Mouse (Mus musculus) cerebellum, postnatal 10 days (tissue): Measurements from ENCODE around the gene Apela.

ENCODE experiments used
- DNase-seq, 2 experiments: peaks; one replicate each; pipeline ENCODE4 v3.0.0; 2021; ENCODE audit warnings: mixed read lengths in 2 of 2

Gene Apela

GRCm38 (mm10) chr8:65037117-65037533 lies at the start of gene Apela:
Gene Apela (minus strand): TSS chr8:65037336.
- DNase-seq: peak; percentile 25 to 27

DNA sequence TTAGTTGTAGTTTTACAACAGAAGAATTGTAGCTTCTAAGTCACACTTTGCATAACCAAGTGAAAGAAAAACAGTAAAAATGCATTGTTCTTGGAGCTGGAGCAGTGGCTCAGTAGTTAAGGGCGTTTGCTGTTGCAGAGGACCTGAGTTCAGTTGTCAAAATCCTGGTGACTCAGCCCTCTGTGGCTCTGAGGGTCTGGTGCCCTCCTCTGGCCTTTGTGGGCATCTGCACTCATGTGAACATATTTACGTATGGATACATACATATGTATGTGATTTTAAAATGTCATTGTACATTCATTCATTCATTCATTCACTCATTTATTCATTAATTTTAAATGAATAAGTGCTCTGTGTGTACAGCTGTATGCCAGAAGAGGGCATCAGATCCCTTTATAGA lies 48.5 kb upstream of the Apela start:
- DNase-seq: no peak

DNA sequence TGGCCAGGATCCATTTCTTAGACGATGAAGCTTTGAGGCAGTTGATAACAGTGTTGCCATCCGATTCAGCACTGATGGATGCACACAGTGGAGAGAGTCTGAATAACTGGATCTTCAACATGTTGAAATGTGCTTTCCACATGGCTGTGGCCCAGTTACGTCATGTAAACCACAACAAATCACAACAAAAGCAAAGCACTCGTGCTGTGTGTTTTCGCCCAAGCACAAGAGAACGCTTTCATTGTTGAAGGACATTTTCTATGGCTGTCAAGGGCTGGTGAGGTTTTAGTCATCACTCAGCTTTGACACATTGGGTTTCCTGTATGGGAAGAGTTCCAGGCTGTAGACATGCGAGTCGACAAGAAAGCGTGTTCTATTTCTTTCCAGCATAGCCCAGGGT lies 43.6 kb upstream of the Apela start:
- DNase-seq: no peak

- DNase-seq: no peak
Measured at GRCm38 (mm10) chr8:65074733-65075132, 37.6 kb upstream of the Apela start, which contains the start of gene Gm10663. Gene Gm10663 (plus strand): TSS chr8:65075033.

DNA sequence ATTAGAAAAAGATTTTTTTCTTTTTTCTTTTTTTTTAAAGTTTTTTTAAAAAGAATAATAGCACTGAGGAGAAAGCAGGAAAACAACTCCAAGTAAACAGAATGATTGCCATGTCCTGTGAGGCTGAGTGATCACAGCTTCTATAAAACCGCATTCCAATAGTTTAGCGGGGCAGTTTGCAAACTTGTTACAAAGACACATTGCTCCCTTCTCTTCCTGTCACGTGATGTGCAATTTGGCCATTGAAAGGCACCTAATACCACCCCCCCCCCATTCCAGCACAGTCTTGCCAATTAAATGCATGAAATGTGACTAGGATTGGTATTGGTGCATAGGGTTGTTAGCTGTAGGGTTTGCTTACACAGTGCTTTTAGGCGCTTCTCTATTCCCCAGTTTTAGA lies 33.9 kb upstream of the Apela start:
- DNase-seq: no peak

- no peak for DNase-seq
Measured at GRCm38 (mm10) chr8:65068473-65068819, 31.3 kb upstream of the Apela start.

GRCm38 (mm10) chr8:65067694-65068472 lies 30.7 kb upstream of the Apela start:
- no peak for DNase-seq

DNA sequence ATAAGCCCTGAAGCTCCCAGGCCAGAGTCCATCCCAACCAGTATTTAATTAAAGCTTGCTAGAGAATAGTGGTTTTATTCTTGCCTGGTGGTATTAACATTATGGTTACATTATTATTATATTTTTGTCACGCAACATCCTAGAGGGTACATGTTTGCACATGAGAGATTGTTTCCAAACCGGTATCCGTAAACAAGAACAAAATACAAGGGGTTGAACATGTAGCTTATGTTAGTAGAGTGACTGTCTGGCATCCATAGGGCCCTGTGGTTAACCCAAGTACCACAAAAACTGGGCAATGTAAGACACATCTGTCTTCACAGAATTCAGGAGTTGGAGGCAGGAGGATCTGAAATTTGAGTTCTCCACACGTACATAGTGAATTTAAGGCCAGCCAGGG lies 29.9 kb upstream of the Apela start:
- no peak for DNase-seq

DNA sequence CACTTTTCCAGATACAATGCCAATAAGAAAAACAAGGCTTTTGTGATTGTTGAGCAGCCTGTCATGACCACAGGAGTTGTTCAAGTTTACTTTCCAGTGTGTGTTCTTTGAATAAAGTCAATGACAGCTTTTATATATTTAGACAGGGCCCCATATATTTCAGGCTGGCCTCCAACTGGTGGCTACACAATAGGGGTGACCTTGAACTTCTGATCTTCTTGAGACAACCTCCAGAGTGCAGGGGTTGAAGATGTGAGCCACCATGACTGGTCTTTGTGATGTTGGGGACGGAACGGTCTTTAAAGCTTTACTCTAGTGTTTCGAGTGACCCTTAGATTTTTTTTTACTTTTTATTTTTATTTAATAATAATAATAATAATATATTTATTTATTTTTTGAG lies 28.5 kb upstream of the Apela start:
- DNase-seq: no peak

DNA sequence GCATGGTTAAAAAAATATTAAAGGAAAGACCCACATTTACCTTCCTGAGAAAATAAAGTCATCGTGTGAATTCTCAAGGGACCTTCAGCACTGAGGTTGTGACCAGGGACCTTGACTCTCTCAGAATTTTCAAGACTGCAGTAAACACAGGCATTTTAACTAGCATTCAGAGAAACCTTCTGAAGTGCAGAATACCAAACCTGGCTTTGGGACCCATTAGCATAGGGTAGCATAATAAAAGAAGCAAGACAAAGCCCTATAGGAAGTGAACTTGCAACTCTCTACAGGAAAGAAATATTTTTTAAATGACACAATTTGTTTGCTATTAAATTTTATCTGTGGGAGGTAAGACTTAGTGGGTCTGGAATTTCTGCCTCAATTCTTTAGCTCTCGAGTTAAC lies 26.9 kb upstream of the Apela start:
- DNase-seq: no peak

- no peak for DNase-seq
Measured at GRCm38 (mm10) chr8:65062195-65062594, 25.1 kb upstream of the Apela start.

GRCm38 (mm10) chr8:65056722-65057121 lies 19.6 kb upstream of the Apela start:
- DNase-seq: no peak

GRCm38 (mm10) chr8:65053968-65054367 lies 16.8 kb upstream of the Apela start:
- DNase-seq: no peak

DNA sequence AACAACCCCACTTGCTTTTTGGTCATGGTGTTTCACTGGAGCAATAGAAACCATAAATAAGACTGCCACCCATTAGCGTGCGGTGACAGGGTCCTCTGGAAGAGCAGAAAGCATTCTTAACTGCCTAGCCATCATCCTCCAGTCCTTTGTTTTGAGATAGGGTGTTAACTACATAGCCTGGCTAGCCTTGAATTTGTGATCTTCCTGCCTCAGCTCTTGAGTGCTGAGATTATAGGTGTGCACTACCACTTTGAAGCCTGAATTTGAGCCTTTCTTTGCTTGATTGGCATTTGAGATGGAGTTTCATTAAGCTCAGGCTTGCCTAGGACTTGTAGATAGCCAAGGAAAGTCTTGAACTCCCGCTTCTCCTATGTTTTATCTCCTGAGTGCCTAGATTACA lies 16.4 kb upstream of the Apela start:
- no peak for DNase-seq

DNA sequence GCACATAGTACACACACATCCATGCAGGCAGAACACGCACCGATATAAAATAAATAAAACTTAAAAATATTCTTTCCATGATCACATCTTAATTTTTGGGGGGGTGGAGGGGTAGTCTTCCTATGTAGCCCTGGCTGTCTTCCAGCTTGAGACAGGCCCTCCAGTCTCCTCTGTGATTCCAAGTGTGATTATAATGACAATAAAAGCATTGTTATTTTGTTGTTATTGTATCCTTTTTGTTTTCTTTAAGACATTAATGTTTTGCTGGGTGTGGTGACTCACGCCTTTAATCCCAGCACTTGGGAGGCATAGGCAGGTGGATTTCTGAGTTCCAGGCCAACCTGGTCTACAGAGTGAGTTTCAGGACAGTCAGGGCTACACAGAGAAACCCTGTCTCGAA lies 10.7 kb upstream of the Apela start:
- no peak for DNase-seq

- no peak for DNase-seq
Measured at GRCm38 (mm10) chr8:65047193-65047592, 10.1 kb upstream of the Apela start.

DNA sequence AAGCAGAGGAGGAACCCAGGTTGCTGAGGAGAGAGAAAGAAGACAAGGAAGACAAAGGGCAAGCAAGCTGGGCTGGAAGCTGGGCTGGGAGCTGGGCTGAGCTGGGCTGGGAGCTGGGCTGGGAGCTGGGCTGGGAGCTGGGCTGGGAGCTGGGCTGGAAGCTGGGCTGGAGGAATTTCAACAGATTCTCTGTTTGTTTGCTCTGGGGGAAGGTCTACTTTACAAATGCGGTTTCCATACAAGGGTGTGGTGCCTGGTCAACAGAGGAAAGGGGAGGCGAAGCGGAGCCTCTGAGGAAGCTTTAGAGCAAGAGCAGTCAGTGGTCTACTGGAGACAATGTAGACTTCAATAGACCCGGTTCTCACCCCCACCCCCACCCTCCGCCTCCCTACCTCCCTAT lies 9.4 kb upstream of the Apela start:
- no peak for DNase-seq

DNA sequence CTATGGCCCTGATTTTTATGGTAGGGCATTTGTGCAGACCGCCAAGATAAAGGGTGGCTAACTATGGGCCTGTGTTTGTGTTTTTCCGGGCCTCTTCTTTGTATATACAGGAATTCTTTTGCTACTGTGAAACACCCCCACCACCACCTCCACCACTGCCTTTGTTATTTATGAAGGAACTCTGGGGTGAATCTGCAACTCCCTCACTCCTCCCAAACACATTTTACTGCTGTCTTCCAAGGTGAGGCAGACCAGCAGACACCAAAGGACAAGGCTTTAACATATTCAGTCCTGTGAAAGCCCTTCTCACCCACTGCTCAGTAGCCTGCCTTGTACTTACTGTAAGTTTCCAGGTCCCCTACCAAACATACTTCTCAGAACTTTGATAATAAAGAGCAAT lies 3.0 kb downstream of the Apela start:
- DNase-seq: no peak

GRCm38 (mm10) chr8:65033056-65033455 lies 4.1 kb downstream of the Apela start:
- no peak for DNase-seq

DNA sequence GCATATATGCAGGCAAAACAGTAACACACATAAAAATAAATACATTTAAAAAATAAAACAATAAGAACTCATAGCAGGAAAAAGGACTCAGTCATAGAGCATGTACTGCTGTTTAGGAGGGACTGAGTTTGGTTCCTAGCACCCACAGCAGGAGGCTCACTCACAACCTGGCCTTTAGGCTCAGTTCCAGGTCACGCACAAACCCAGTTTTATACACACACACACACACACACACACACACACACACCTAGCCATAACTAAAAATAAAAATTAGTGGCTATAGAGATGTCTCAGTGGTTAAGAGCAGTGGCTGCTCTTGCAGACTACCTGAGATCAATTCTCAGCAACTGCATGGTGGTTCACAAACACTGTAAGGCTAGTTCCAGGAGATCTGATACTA lies 5.0 kb downstream of the Apela start:
- DNase-seq: no peak

GRCm38 (mm10) chr8:65030735-65031485 lies 6.2 kb downstream of the Apela start:
- no peak for DNase-seq

GRCm38 (mm10) chr8:65029776-65030175 lies 7.4 kb downstream of the Apela start:
- DNase-seq: no peak

- no peak for DNase-seq
Measured at GRCm38 (mm10) chr8:65028959-65029686, 8.0 kb downstream of the Apela start.

DNA sequence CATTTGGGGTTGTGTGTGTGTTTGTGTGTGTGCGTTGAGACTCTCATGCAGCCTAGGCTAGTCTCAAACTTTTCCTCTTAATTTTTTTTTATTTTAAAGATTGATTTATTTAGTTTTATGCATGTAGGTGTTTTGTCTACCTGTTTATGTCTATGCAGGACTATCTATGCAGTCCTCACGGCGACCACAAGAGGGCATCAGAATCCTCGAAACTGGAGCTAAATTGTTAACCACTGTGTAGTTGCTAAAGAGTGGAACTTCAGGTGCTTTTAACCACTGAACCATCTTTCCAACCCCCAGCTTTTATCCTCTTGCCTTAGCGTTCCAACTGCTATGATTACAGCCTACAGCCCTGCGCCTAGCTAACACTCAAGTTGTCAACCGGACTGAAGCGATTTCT lies 14.7 kb downstream of the Apela start:
- DNase-seq: peak; percentile 82 to 85
